Mouse (Mus musculus): ENCODE results near the gene Atp2a2.

GRCm38 (mm10) chr5:122526405-122526804 lies 24.4 kb upstream of the Atp2a2 start:
- TF ChIP-seq POLR2A (IDR thresholded peaks at IDR 0.05; ENCODE audit: low read depth, low read length) (no peak), CTCF (IDR thresholded peaks at IDR 0.05; ENCODE audit: extremely low read depth, insufficient read length, insufficient replicate concordance, low read depth, low read length) (no peak)
